Comparison of ENCODE assay signal across 7 mouse cellular contexts in the genomic region with DNA sequence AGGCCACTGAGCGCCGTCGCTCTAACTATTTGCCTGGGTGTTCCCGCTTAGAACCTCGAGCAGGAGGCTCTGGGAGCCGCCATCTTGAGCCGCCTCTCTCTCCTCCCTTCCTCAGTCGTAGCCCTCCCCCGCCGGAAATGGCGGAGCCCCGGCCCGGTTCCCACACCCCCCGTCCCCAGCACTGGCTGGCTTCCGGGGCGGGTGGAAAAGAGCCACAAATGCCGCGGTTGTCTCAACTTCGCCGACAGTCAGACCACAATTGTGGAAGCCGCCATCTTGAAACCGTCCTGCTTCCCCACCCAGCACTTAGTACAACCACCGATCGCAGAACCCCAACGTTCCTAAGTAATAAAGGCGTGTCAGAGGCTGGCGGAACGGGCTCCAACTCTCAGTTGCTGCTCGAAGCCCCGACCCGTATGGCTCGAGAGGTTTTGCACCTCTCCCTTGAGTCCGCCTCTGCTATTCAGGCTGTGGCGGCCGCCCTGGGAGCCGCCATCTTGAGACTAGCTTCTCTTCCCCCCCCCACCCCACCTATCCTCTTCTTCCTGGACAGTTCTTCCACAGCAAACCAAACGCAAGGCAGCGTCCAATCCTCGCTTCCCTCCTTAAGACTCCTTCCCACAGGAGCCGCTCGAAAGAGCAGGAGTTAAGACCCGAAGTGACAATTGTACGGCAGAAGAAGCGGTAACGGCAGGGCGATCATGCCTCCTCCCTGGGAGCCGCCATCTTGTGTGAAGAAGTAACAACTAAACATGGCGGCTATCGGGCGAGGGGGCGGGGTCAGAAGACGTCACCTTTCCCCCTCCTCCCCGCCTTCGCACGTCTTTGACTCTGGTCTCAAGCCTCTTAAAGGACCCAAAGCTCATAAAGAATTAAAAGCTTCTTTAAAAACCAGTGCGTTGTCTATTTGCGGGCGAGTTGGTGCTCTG. TPM values are rescaled to one million over a fixed set of nuclear protein-coding genes. Genes with fewer than 3 reads are reported as not detected.
DNase-seq lines count a peak whose midpoint lies in the region; ATAC-seq and TF ChIP-seq lines count a peak whose summit lies in the region.

A gene (minus strand): TSS at position 110 of the 929 bp plus-strand sequence.

- H3K4me1 ChIP-seq in intestine, postnatal 0 days (replicated peaks; ENCODE audit: control insufficient read depth, insufficient read depth, low read length) = no peaks in the 10 kb centered on the region
- H3K4me1 ChIP-seq in midbrain, embryonic 12.5 days = peaks cover 27% of the 10 kb centered on the region
- peaks cover 9% of the 10 kb centered on the region; the same call in 1 of the 2 replicates for H3K4me1 ChIP-seq in small intestine, adult 2 months (ENCODE audit: control insufficient read depth, insufficient read depth, insufficient read length, low read length)

- no peaks in the 10 kb centered on the region for H3K36me3 ChIP-seq in intestine, postnatal 0 days (ENCODE audit: control insufficient read depth, insufficient read depth)
- no peaks in the 10 kb centered on the region for H3K36me3 ChIP-seq in midbrain, embryonic 12.5 days
- H3K36me3 ChIP-seq in small intestine, adult 2 months (ENCODE audit: control insufficient read depth, insufficient read depth, low read length) = no peaks in the 10 kb centered on the region; the same call in 1 of the 2 replicates

- peak within 1 kb of the TSS; percentile 61 for H3K4me2 ChIP-seq in intestine, postnatal 0 days (replicated peaks; ENCODE audit: low read depth)
- H3K4me2 ChIP-seq in midbrain, embryonic 12.5 days (replicated peaks) = peak within 1 kb of the TSS; percentile 65

- peak within 1 kb of the TSS; percentile 71 for H3K9ac ChIP-seq in intestine, postnatal 0 days (ENCODE audit: low read depth, low read length)
- H3K9ac ChIP-seq in midbrain, embryonic 12.5 days (replicated peaks) = peak within 1 kb of the TSS; percentile 72

- H3K4me3 ChIP-seq in intestine, postnatal 0 days (ENCODE audit: low read depth, low read length) = peak within 1 kb of the TSS; percentile 70
- peak within 1 kb of the TSS; percentile 72 for H3K4me3 ChIP-seq in midbrain, embryonic 12.5 days
- peak within 1 kb of the TSS; percentile 100 for H3K4me3 ChIP-seq in small intestine, adult 2 months (ENCODE audit: low read depth, low read length)

- H3K27me3 ChIP-seq in intestine, postnatal 0 days (replicated peaks; ENCODE audit: control insufficient read depth, insufficient read depth, low read length) = no peaks in the 10 kb centered on the region
- H3K27me3 ChIP-seq in midbrain, embryonic 12.5 days = no peaks in the 10 kb centered on the region
- no peaks in the 10 kb centered on the region for H3K27me3 ChIP-seq in small intestine, adult 2 months (ENCODE audit: control insufficient read depth, insufficient read depth, low read length)

- peak; percentile 28; the same call in 1 of the 2 replicates for TF ChIP-seq POLR2A in small intestine, adult 2 months (IDR thresholded peaks at IDR 0.05; ENCODE audit: low read depth, low read length)

- intact Hi-C loops in left cerebral cortex, postnatal 4 days (cut with DNase I) = no loop called here

- no peaks in the 10 kb centered on the region for H3K9me3 ChIP-seq in intestine, postnatal 0 days (ENCODE audit: control insufficient read depth)
- no peaks in the 10 kb centered on the region for H3K9me3 ChIP-seq in midbrain, embryonic 12.5 days

- peak within 1 kb of the TSS; percentile 98 for H3K27ac ChIP-seq in intestine, postnatal 0 days (ENCODE audit: low read depth, low read length)
- H3K27ac ChIP-seq in midbrain, embryonic 12.5 days (replicated peaks) = peak within 1 kb of the TSS; percentile 98
- H3K27ac ChIP-seq in small intestine, adult 2 months (ENCODE audit: insufficient read depth, low read depth, low read length) = peak within 1 kb of the TSS; percentile 99

- peak; percentile 87 for DNase-seq in adrenal gland, adult 8-10 months
- DNase-seq in embryo, embryonic 9.5 days (ENCODE audit: extremely low spot score) = peak; percentile 87
- DNase-seq in gonadal fat pad, adult 2 months (ENCODE audit: low read depth) = no peak
- peak; percentile 91 for DNase-seq in left cerebral cortex, postnatal 4 days

- 19% methylated on average over 58 of the region's 58 CpGs for WGBS in intestine, postnatal 0 days
- 29% methylated on average over 58 of the region's 58 CpGs for WGBS in midbrain, embryonic 12.5 days
- 13% methylated on average over 58 of the region's 58 CpGs for WGBS in small intestine, adult 2 months

- TF ChIP-seq CTCF in intestine, postnatal 0 days (IDR thresholded peaks at IDR 0.05; ENCODE audit: low read depth) = no peak
- TF ChIP-seq CTCF in small intestine, adult 2 months (IDR thresholded peaks at IDR 0.05; ENCODE audit: extremely low read depth, insufficient read length, insufficient replicate concordance, low read depth, low read length) = no peak

- peak; percentile 73 for ATAC-seq in intestine, postnatal 0 days
- peak; percentile 73 for ATAC-seq in midbrain, embryonic 12.5 days (ENCODE audit: low FRiP score, low read depth)

RNA-seq across cellular contexts. Expression of the gene that starts here (rescaled TPM):
- total RNA-seq in adrenal gland, adult 8-10 months (2022) = 10 to 100 TPM; 58.1 to 78.5 (median 68.1) TPM
- polyA plus RNA-seq in gonadal fat pad, adult 2 months (2012; rRNA removed) = 36.2 and 66.9 TPM in 2 replicates
- 19.0 and 22.6 TPM in 2 replicates for polyA plus RNA-seq in intestine, postnatal 0 days (2015; fragmentation: Nextera tagmentation; extraction: Ambion mirVana)
- total RNA-seq in left cerebral cortex, postnatal 4 days (2021) = 10 to 100 TPM; 89.1 to 93.4 TPM
- 81.9 and 88.5 TPM in 2 replicates for polyA plus RNA-seq in midbrain, embryonic 12.5 days (2016; fragmentation: Nextera tagmentation; extraction: Ambion mirVana)
- 38.2 and 53.4 TPM in 2 replicates for polyA plus RNA-seq in small intestine, adult 2 months (2012; rRNA removed)
